Mouse (Mus musculus) forebrain, embryonic 15.5 days (tissue): Measurements from ENCODE around the gene Kdr. TPM values are rescaled to one million over a fixed set of nuclear protein-coding genes. Genes with fewer than 3 reads are reported as not detected.

Experiments used
- ATAC-seq: fragments of 200-750 bp; cut with Nextera tagmentation; replicated peaks from 2 replicates; pipeline ENCODE4 v1.8.0; 2017; ENCODE audit warnings: mild to moderate bottlenecking, moderate TSS enrichment, moderate library complexity
- H3K27ac ChIP-seq: fragments of 300-500 bp; sonication (generic); replicated peaks from 2 replicates; pipeline ENCODE4 v1.5.1; 2015; ENCODE audit warnings: mild to moderate bottlenecking, inconsistent platforms
- H3K27me3 ChIP-seq: fragments of 300-500 bp; sonication (generic); 2 replicates; pipeline ENCODE4 v1.6.1; 2015; ENCODE audit warnings: inconsistent platforms
- H3K36me3 ChIP-seq: fragments of 300-500 bp; sonication (generic); 2 replicates; pipeline ENCODE4 v1.6.1; 2015; ENCODE audit warnings: mild to moderate bottlenecking, inconsistent platforms
- H3K4me1 ChIP-seq: fragments of 300-500 bp; sonication (generic); 2 replicates; pipeline ENCODE4 v1.6.1; 2015; ENCODE audit warnings: inconsistent platforms
- H3K4me2 ChIP-seq: fragments of 300-500 bp; sonication (generic); replicated peaks from 2 replicates; pipeline ENCODE4 v1.6.1; 2015; ENCODE audit warnings: mild to moderate bottlenecking, inconsistent platforms
- H3K4me3 ChIP-seq: fragments of 300-500 bp; sonication (generic); 2 replicates; pipeline ENCODE4 v1.5.1; 2015; ENCODE audit warnings: mild to moderate bottlenecking, inconsistent platforms
- H3K9ac ChIP-seq: fragments of 300-500 bp; sonication (generic); replicated peaks from 2 replicates; pipeline ENCODE4 v1.6.1; 2015; ENCODE audit warnings: mild to moderate bottlenecking, inconsistent platforms
- H3K9me3 ChIP-seq: fragments of 300-500 bp; sonication (generic); 2 replicates; pipeline ENCODE4 v1.6.1; 2016; ENCODE audit warnings: inconsistent platforms
- WGBS: fragments of 180-500 bp; shearing (Covaris S2); methylation state at CpG from one replicate; pipeline ENCODE4 v1.1.7; 2015; ENCODE audit warnings: mixed read lengths; 5-methylcytosine and 5-hydroxymethylcytosine counted together
- polyA plus RNA-seq: library from polyadenylated mRNA; unstranded; fragments of >200 nt; fragmentation: Nextera tagmentation; extraction: Ambion mirVana; gene quantifications from 2 replicates; pipeline ENCODE4 v1.2.1, GENCODE M21; 2015

The Kdr gene
- polyA plus RNA-seq, 1 experiment from 2014 or later: 20.2 TPM

GRCm38 (mm10) chr5:75980521-75981311 lies 2.5 kb upstream of the Kdr start:
- ATAC-seq: no peak
- Histone ChIP-seq H3K27me3 (peaks cover 46% of the 10 kb centered on the region), H3K4me1 (peaks cover 21% of the 10 kb centered on the region)

GRCm38 (mm10) chr5:75979108-75979507 lies 850 bp upstream of the Kdr start:
- Histone ChIP-seq H3K4me1 (peaks cover 21% of the 10 kb centered on the region), H3K27me3 (peaks cover 52% of the 10 kb centered on the region), H3K27ac (no peak overlapping the region), H3K9me3 (no peaks in the 10 kb centered on the region), H3K4me2 (peak overlapping the region; percentile 96), H3K4me3 (peak overlapping the region; percentile 53), H3K36me3 (no peaks in the 10 kb centered on the region), H3K9ac (peak overlapping the region; percentile 43; the same call in 1 of the 2 replicates)
- WGBS: 5% methylated on average over 8 of the region's 8 CpGs
- ATAC-seq: no peak

More at GRCm38 (mm10) chr5:75980521-75981311, 2.5 kb upstream of the Kdr start:
- no peak overlapping the region for H3K9ac ChIP-seq
- WGBS: 74% methylated on average over 23 of the region's 23 CpGs
- no peak overlapping the region for H3K27ac ChIP-seq
- no peak overlapping the region for H3K4me2 ChIP-seq
- no peaks in the 10 kb centered on the region for H3K9me3 ChIP-seq
- H3K36me3 ChIP-seq: no peaks in the 10 kb centered on the region
- no peak overlapping the region for H3K4me3 ChIP-seq

- Histone ChIP-seq H3K9ac (peak overlapping the region; percentile 43), H3K9me3 (no peaks in the 10 kb centered on the region), H3K27ac (no peak overlapping the region), H3K36me3 (no peaks in the 10 kb centered on the region), H3K4me2 (peak overlapping the region; percentile 96), H3K4me1 (peaks cover 21% of the 10 kb centered on the region), H3K27me3 (peaks cover 55% of the 10 kb centered on the region), H3K4me3 (peak overlapping the region; percentile 53)
- under 1% methylated on average over 54 of the region's 54 CpGs for WGBS
- ATAC-seq: peak; percentile 85
Observed at GRCm38 (mm10) chr5:75977441-75978373, 551 bp downstream of the Kdr start.

GRCm38 (mm10) chr5:75976696-75977095 lies 1.6 kb downstream of the Kdr start:
- Histone ChIP-seq H3K9me3 (no peaks in the 10 kb centered on the region), H3K4me2 (no peak overlapping the region), H3K36me3 (no peaks in the 10 kb centered on the region), H3K4me1 (peaks cover 21% of the 10 kb centered on the region), H3K4me3 (0 out of 2 replicates have a peak overlapping the region, but pooled peaks have one; percentile 3), H3K9ac (no peak overlapping the region), H3K27me3 (peaks cover 55% of the 10 kb centered on the region), H3K27ac (no peak overlapping the region)
- ATAC-seq: no peak
- 11% methylated on average over 9 of the region's 9 CpGs for WGBS

- no peak overlapping the region for H3K4me3 ChIP-seq
- ATAC-seq: no peak
- WGBS: 55% methylated on average over 5 of the region's 5 CpGs
Observed at GRCm38 (mm10) chr5:75975398-75975797, 2.9 kb downstream of the Kdr start.

GRCm38 (mm10) chr5:75974543-75975130 lies 3.6 kb downstream of the Kdr start:
- no peak overlapping the region for H3K4me2 ChIP-seq
- H3K27me3 ChIP-seq: peaks cover 35% of the 10 kb centered on the region
- H3K27ac ChIP-seq: no peak overlapping the region
- no peaks in the 10 kb centered on the region for H3K36me3 ChIP-seq
- peaks cover 21% of the 10 kb centered on the region for H3K4me1 ChIP-seq
- WGBS: 69% methylated on average over 7 of the region's 7 CpGs
- H3K9me3 ChIP-seq: no peaks in the 10 kb centered on the region
- no peak overlapping the region for H3K4me3 ChIP-seq
- no peak for ATAC-seq
- no peak overlapping the region for H3K9ac ChIP-seq

More at GRCm38 (mm10) chr5:75975398-75975797, 2.9 kb downstream of the Kdr start:
- Histone ChIP-seq H3K9ac (no peak overlapping the region), H3K9me3 (no peaks in the 10 kb centered on the region), H3K4me2 (no peak overlapping the region), H3K27ac (no peak overlapping the region), H3K27me3 (peaks cover 43% of the 10 kb centered on the region), H3K36me3 (no peaks in the 10 kb centered on the region), H3K4me1 (peaks cover 21% of the 10 kb centered on the region)

GRCm38 (mm10) chr5:75969887-75970286 lies 8.4 kb downstream of the Kdr start:
- Histone ChIP-seq H3K9ac (no peak overlapping the region), H3K27ac (no peak overlapping the region), H3K4me1 (no peaks in the 10 kb centered on the region), H3K36me3 (no peaks in the 10 kb centered on the region), H3K9me3 (no peaks in the 10 kb centered on the region), H3K4me2 (no peak overlapping the region), H3K27me3 (peaks cover 3% of the 10 kb centered on the region; the same call in 1 of the 2 replicates), H3K4me3 (no peak overlapping the region)
- 35% methylated on average over 3 of the region's 3 CpGs for WGBS
- ATAC-seq: no peak

GRCm38 (mm10) chr5:75962558-75962957 lies 15.7 kb downstream of the Kdr start:
- H3K9me3 ChIP-seq: no peaks in the 10 kb centered on the region
- H3K27ac ChIP-seq: no peak overlapping the region
- H3K4me2 ChIP-seq: no peak overlapping the region
- no peaks in the 10 kb centered on the region for H3K27me3 ChIP-seq
- H3K4me1 ChIP-seq: no peaks in the 10 kb centered on the region
- H3K36me3 ChIP-seq: no peaks in the 10 kb centered on the region
- no peak for ATAC-seq
- no peak overlapping the region for H3K4me3 ChIP-seq
- 91% methylated on average over 12 of the region's 12 CpGs for WGBS
- H3K9ac ChIP-seq: no peak overlapping the region

GRCm38 (mm10) chr5:75961741-75962469 lies 16.4 kb downstream of the Kdr start:
- no peaks in the 10 kb centered on the region for H3K27me3 ChIP-seq
- H3K4me1 ChIP-seq: no peaks in the 10 kb centered on the region
- no peak overlapping the region for H3K4me2 ChIP-seq
- no peak overlapping the region for H3K9ac ChIP-seq
- 87% methylated on average over 19 of the region's 19 CpGs for WGBS
- no peak overlapping the region for H3K27ac ChIP-seq
- no peak for ATAC-seq
- no peaks in the 10 kb centered on the region for H3K36me3 ChIP-seq
- no peaks in the 10 kb centered on the region for H3K9me3 ChIP-seq
- H3K4me3 ChIP-seq: no peak overlapping the region

- Histone ChIP-seq H3K27ac (no peak overlapping the region), H3K27me3 (no peaks in the 10 kb centered on the region), H3K4me1 (no peaks in the 10 kb centered on the region), H3K4me2 (no peak overlapping the region), H3K4me3 (no peak overlapping the region), H3K9ac (no peak overlapping the region), H3K36me3 (no peaks in the 10 kb centered on the region), H3K9me3 (no peaks in the 10 kb centered on the region)
- WGBS: 88% methylated on average over 3 of the region's 3 CpGs
- no peak for ATAC-seq
Observed at GRCm38 (mm10) chr5:75959809-75960208, 18.4 kb downstream of the Kdr start.

- no peak for ATAC-seq
- Histone ChIP-seq H3K27ac (no peak overlapping the region), H3K4me1 (no peaks in the 10 kb centered on the region), H3K9me3 (no peaks in the 10 kb centered on the region), H3K36me3 (no peaks in the 10 kb centered on the region), H3K4me3 (no peak overlapping the region), H3K4me2 (no peak overlapping the region), H3K27me3 (no peaks in the 10 kb centered on the region), H3K9ac (no peak overlapping the region)
- 89% methylated on average over 3 of the region's 3 CpGs for WGBS
Observed at GRCm38 (mm10) chr5:75956526-75956925, 21.7 kb downstream of the Kdr start.
